Mouse (Mus musculus) bone marrow, adult 2 months (tissue): ENCODE results near the gene Tom1.

Source experiments
- CTCF ChIP-seq: fragments of 200-500 bp; IDR thresholded peaks from 2 replicates; pipeline ENCODE4 v1.5.1; 2011; ENCODE audit warnings: low read length, control low read depth; ENCODE audit not compliant: control insufficient read depth, insufficient read depth
- POLR2A ChIP-seq: fragments of 200-500 bp; IDR thresholded peaks from 2 replicates; pipeline ENCODE4 v1.6.1; 2011; ENCODE audit warnings: low read depth, mild to moderate bottlenecking, control low read depth, low read length, borderline replicate concordance; ENCODE audit not compliant: control insufficient read depth

DNA sequence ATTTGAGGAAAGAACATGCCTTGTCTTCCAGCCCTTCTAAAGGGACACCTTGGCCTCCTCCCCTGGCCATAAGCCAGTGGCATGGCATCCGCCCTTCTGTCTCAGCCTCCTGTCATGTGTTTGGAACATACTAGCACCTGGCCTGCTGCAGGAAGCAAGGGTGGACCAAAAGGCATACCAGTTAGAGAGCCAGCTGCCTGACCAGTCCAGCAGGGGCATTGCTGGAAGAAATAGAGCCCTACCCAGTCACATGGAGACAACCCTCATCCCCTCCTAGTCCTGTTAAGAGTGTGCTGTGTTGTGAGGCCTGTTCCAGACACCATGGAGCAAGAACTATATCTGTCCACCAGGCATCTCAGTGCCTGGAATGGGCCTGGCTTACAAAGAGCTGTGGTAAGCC lies 12.8 kb downstream of the Tom1 start:
- TF ChIP-seq POLR2A (no peak), CTCF (no peak)
